Mouse (Mus musculus): ENCODE measurements at regions not wholly inside any gene's neighbourhood (a gene's known extent, or its start where the extent isn't known, plus 50 kb on each side); places are given as distances from the start of the nearest gene placed in this dataset.

DNA sequence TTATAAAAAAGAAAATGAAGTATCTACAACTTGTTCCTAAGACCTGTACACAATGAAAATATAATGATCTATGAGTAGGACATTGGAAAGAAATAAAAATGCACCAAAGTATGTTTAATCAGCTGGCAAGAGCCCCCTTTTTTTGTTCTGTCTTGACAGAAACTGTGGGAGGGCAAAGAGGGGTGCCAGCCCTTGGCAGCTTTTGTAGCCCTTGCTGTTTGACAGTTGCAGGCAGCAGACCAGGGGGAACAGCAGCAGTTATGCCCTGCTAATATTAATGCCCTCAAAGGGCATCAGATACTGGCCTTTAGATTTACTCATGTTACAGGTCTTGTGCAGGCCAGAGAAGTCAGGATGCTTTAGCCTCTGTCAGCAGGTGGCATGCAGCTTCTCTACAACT is 93.0 kb upstream of the Tram1l1 start:
- TF ChIP-seq POLR2A (IDR thresholded peaks at IDR 0.05; ENCODE audit: low read depth, low read length) (no peak), CHD2 (IDR thresholded peaks at IDR 0.05; ENCODE audit: low read length) (no peak), ETS1 (conservative IDR thresholded peaks at IDR 0.05; ENCODE audit: low read depth, low read length) (no peak), RAD21 (IDR thresholded peaks at IDR 0.05; ENCODE audit: low read depth, low read length) (no peak), TCF12 (IDR thresholded peaks at IDR 0.05; ENCODE audit: low read depth, low read length) (no peak), ZNF384 (IDR thresholded peaks at IDR 0.05; ENCODE audit: low read depth, low read length) (no peak), MYC (IDR thresholded peaks at IDR 0.05; ENCODE audit: low read depth, low read length) (no peak), MAX (IDR thresholded peaks at IDR 0.05; ENCODE audit: low read length) (no peak), E2F4 (IDR thresholded peaks at IDR 0.05; ENCODE audit: insufficient replicate concordance, low read depth, low read length) (no peak), MAFK (IDR thresholded peaks at IDR 0.05; ENCODE audit: insufficient replicate concordance, low read length) (no peak), CTCF (conservative IDR thresholded peaks at IDR 0.05 in 1 of 2, IDR thresholded peaks at IDR 0.05 in 1 of 2; ENCODE audit: low read depth in 2 of 2, low read length in 2 of 2) (no peak)
